Mouse (Mus musculus): Measurements from ENCODE around the gene 1700003F12Rik. TPM values are rescaled to one million over a fixed set of nuclear protein-coding genes. Genes with fewer than 3 reads are reported as not detected.
A peak's percentile ranks its signal among the peaks of the same experiment; 100 is the strongest.

The 1700003F12Rik gene
- polyA plus RNA-seq, 1 experiment from 2014 or later: 1.1 TPM

DNA sequence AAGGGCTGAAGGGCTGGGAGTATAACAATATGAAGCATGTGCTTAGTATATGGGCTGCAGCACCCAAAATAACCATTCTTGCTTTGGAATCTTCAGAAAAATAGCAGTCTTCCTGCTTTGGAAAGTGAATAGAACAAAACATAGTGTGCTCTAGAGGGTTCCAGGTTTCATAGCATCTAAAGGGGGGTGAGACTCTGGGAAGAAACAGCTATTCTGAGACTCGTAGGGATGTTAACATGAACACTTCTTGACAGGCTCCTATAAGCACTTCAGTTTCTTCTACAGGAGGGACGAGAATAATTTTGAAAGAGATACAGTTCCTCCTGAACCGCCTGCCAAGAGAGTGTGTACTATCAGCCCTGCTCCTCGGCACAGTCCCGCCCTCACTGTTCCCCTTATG is 29.5 kb upstream of the 1700003F12Rik start:
- Histone ChIP-seq H3K27ac (replicated peaks; ENCODE audit: low read depth, low read length) (no peak overlapping the region), H3K4me1 (ENCODE audit: control insufficient read depth, insufficient read depth, low read length) (no peaks in the 10 kb centered on the region), H3K9me3 (ENCODE audit: control insufficient read depth, low read length) (no peaks in the 10 kb centered on the region), H3K27me3 (ENCODE audit: control insufficient read depth, insufficient read depth, low read length) (no peaks in the 10 kb centered on the region), H3K4me3 (replicated peaks; ENCODE audit: low read depth, low read length) (no peak overlapping the region), H3K9ac (replicated peaks; ENCODE audit: low read length) (no peak overlapping the region), H3K4me2 (ENCODE audit: low read length) (no peak overlapping the region), H3K36me3 (ENCODE audit: control insufficient read depth, insufficient read depth, low read length) (peaks cover 50% of the 10 kb centered on the region)
- WGBS: 93% methylated on average over 5 of the region's 5 CpGs
- DNase-seq (no peak), ATAC-seq (ENCODE audit: low FRiP score, low TSS enrichment) (no peak)

DNA sequence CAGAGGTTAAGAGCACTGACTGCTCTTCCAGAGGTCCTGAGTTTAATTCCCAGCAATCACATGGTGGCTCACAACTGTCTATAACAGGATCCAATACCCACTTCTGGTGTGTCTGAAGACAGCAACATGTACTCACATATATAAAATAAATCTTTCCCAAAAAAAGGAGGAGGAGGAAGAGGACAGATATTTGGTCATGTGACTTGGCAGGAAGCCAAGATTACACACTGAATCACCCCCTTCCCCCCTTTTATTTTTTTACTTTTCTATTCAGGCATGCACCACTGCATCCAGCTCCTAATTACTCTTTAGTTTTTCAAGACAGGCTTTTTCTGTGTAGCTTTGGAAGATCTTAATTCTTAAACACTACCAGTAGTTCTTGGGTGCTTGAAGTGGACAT is 25.4 kb upstream of the 1700003F12Rik start:
- Histone ChIP-seq H3K9me3 (ENCODE audit: control insufficient read depth, low read length) (no peaks in the 10 kb centered on the region), H3K27ac (replicated peaks; ENCODE audit: low read depth, low read length) (no peak overlapping the region), H3K36me3 (ENCODE audit: control insufficient read depth, insufficient read depth, low read length) (peaks cover 73% of the 10 kb centered on the region), H3K9ac (replicated peaks; ENCODE audit: low read length) (no peak overlapping the region), H3K4me3 (replicated peaks; ENCODE audit: low read depth, low read length) (no peak overlapping the region), H3K4me1 (ENCODE audit: control insufficient read depth, insufficient read depth, low read length) (no peaks in the 10 kb centered on the region), H3K27me3 (ENCODE audit: control insufficient read depth, insufficient read depth, low read length) (no peaks in the 10 kb centered on the region), H3K4me2 (ENCODE audit: low read length) (no peak overlapping the region)
- no peak for ATAC-seq (ENCODE audit: low FRiP score, low TSS enrichment)
- no peak for DNase-seq

DNA sequence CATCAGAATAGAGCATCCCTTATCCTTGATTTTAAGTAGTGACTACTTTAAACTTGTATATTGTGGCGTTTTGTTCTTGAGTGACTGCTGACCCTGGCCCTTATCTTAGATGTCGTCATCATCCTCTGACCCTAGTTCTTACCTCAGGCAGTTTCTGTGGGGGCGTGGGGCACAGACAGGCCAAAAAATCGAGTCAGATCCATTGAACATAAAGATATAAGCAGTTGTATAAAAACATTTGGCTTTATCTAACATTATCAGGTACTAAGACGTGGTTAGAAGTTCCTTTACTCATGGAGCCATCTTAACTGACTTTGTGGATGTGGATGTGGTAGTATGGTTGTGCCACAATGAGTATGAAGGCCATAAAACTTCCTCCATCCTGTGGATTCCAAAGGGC is 24.6 kb upstream of the 1700003F12Rik start:
- Histone ChIP-seq H3K9me3 (ENCODE audit: control insufficient read depth, low read length) (no peaks in the 10 kb centered on the region), H3K4me2 (ENCODE audit: low read length) (no peak overlapping the region), H3K36me3 (ENCODE audit: control insufficient read depth, insufficient read depth, low read length) (peaks cover 66% of the 10 kb centered on the region), H3K4me3 (replicated peaks; ENCODE audit: low read depth, low read length) (no peak overlapping the region), H3K4me1 (ENCODE audit: control insufficient read depth, insufficient read depth, low read length) (no peaks in the 10 kb centered on the region), H3K27ac (replicated peaks; ENCODE audit: low read depth, low read length) (no peak overlapping the region), H3K27me3 (ENCODE audit: control insufficient read depth, insufficient read depth, low read length) (no peaks in the 10 kb centered on the region), H3K9ac (replicated peaks; ENCODE audit: low read length) (no peak overlapping the region)
- DNase-seq (no peak), ATAC-seq (ENCODE audit: low FRiP score, low TSS enrichment) (no peak)
- 92% methylated on average over 5 of the region's 5 CpGs for WGBS

DNA sequence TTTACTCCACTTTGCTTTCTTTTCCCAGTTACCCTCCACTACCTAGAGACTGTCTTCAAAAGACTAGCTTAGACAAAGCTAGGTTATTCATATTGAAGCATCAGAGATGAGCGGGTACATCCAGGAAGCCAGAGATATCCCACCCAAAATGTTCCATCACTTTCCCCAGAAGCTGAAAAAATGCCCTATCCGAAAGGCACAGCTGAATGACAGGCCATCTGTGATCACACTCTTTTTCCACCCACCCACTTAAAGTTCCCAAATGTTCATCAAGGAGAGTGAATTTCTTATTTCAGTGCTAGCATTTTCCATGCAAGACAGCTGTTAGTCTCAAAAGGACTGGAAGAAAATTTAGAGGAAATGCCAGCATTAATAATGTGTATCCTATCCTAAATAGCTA is 21.6 kb upstream of the 1700003F12Rik start:
- no peak overlapping the region for H3K4me2 ChIP-seq (ENCODE audit: low read length)
- H3K9me3 ChIP-seq (ENCODE audit: control insufficient read depth, low read length): no peaks in the 10 kb centered on the region
- peaks cover 66% of the 10 kb centered on the region for H3K36me3 ChIP-seq (ENCODE audit: control insufficient read depth, insufficient read depth, low read length)
- 96% methylated on average over 2 of the region's 2 CpGs for WGBS
- ATAC-seq (ENCODE audit: low FRiP score, low TSS enrichment) (no peak), DNase-seq (no peak)
- no peak overlapping the region for H3K27ac ChIP-seq (replicated peaks; ENCODE audit: low read depth, low read length)
- H3K9ac ChIP-seq (replicated peaks; ENCODE audit: low read length): no peak overlapping the region
- no peaks in the 10 kb centered on the region for H3K27me3 ChIP-seq (ENCODE audit: control insufficient read depth, insufficient read depth, low read length)
- H3K4me1 ChIP-seq (ENCODE audit: control insufficient read depth, insufficient read depth, low read length): no peaks in the 10 kb centered on the region
- no peak overlapping the region for H3K4me3 ChIP-seq (replicated peaks; ENCODE audit: low read depth, low read length)

DNA sequence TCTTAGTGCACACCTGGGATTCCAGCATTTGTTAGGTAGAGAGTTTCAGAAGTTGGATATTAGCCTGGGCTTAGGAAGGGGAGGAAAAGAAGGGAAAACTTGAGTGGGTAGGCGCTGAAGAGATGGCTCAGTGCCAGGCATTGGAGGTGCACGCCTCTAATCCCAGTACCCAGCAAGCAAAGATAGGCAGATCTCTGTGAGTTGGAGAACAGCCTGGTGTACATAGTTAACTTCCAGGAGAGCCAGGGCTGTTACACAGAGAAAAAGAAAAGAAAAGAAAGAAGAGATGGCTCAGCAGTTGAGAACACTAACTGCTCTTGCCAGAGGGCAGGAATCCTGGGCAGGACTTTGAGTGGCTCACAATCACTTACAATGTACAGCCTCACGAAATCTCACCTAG is 20.4 kb upstream of the 1700003F12Rik start:
- no peak overlapping the region for H3K4me3 ChIP-seq (replicated peaks; ENCODE audit: low read depth, low read length)
- no peak overlapping the region for H3K9ac ChIP-seq (replicated peaks; ENCODE audit: low read length)
- no peak overlapping the region for H3K27ac ChIP-seq (replicated peaks; ENCODE audit: low read depth, low read length)
- H3K4me2 ChIP-seq (ENCODE audit: low read length): no peak overlapping the region
- no peak for ATAC-seq (ENCODE audit: low FRiP score, low TSS enrichment)
- H3K9me3 ChIP-seq (ENCODE audit: control insufficient read depth, low read length): no peaks in the 10 kb centered on the region
- no peaks in the 10 kb centered on the region for H3K27me3 ChIP-seq (ENCODE audit: control insufficient read depth, insufficient read depth, low read length)
- DNase-seq: peak; percentile 25
- no peaks in the 10 kb centered on the region for H3K4me1 ChIP-seq (ENCODE audit: control insufficient read depth, insufficient read depth, low read length)
- peaks cover 72% of the 10 kb centered on the region for H3K36me3 ChIP-seq (ENCODE audit: control insufficient read depth, insufficient read depth, low read length)
- 89% methylated on average over 3 of the region's 3 CpGs for WGBS

DNA sequence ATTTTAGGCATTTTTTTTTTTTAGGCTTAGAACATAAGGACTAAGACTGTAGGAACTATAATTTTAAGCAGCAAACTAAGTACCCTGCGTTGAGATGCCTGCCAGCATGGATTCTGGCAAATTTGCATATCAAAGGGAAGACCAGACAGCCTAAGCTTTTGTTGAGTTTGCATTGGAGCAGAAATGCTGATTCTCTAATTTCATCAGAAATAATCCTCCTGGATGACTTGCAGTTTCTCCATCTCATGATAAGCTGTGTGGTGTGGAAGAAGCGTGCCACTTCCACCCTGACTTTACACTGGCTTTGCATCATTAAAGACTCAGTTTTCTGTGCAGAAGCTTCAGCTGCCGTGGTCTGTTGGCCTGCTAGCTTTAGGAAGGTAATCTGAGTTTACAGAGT is 14.0 kb upstream of the 1700003F12Rik start:
- ATAC-seq (ENCODE audit: low FRiP score, low TSS enrichment) (no peak), DNase-seq (peak; percentile 73)
- no peak overlapping the region for H3K4me2 ChIP-seq (ENCODE audit: low read length)
- 0 out of 2 replicates have a peak, but pooled peaks cover 3% of the 10 kb centered on the region for H3K4me1 ChIP-seq (ENCODE audit: control insufficient read depth, insufficient read depth, low read length)
- H3K27ac ChIP-seq (replicated peaks; ENCODE audit: low read depth, low read length): peak overlapping the region; percentile 67
- 18% methylated on average over 3 of the region's 3 CpGs for WGBS
- H3K9ac ChIP-seq (replicated peaks; ENCODE audit: low read length): no peak overlapping the region
- no peak overlapping the region for H3K4me3 ChIP-seq (replicated peaks; ENCODE audit: low read depth, low read length)
- H3K36me3 ChIP-seq (ENCODE audit: control insufficient read depth, insufficient read depth, low read length): peaks cover 67% of the 10 kb centered on the region
- no peaks in the 10 kb centered on the region for H3K9me3 ChIP-seq (ENCODE audit: control insufficient read depth, low read length)
- H3K27me3 ChIP-seq (ENCODE audit: control insufficient read depth, insufficient read depth, low read length): no peaks in the 10 kb centered on the region

DNA sequence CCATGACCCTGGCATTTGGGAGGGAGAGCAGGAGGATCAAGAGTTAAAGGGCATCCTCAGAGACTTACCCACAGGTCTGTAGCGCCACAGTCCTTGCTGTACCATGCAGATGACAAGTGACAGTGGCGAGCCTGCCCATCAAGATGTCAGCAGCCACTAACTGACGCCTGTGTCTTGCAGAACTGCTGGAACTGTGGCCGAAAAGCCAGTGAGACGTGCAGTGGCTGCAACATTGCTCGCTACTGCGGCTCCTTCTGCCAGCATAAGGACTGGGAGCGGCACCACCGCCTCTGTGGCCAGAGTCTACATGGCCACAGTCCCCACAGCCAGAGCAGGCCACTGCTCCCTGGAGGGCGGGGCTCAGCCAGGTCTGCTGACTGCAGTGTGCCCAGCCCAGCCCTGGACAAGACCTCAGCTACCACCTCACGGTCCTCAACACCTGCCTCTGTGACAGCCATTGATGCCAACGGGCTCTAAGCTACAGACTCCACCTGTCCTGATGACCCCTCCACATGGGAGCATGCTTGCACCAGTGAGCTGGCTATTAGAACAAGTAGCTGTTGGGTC is 12.1 kb upstream of the 1700003F12Rik start:
- peaks cover 7% of the 10 kb centered on the region; the same call in 1 of the 2 replicates for H3K4me1 ChIP-seq (ENCODE audit: control insufficient read depth, insufficient read depth, low read length)
- H3K9me3 ChIP-seq (ENCODE audit: control insufficient read depth, low read length): no peaks in the 10 kb centered on the region
- H3K9ac ChIP-seq (replicated peaks; ENCODE audit: low read length): no peak overlapping the region; the same call in 1 of the 2 replicates
- WGBS: 95% methylated on average over 12 of the region's 12 CpGs
- H3K27me3 ChIP-seq (ENCODE audit: control insufficient read depth, insufficient read depth, low read length): no peaks in the 10 kb centered on the region
- H3K4me2 ChIP-seq (ENCODE audit: low read length): no peak overlapping the region
- H3K4me3 ChIP-seq (replicated peaks; ENCODE audit: low read depth, low read length): no peak overlapping the region
- no peak overlapping the region for H3K27ac ChIP-seq (replicated peaks; ENCODE audit: low read depth, low read length)
- H3K36me3 ChIP-seq (ENCODE audit: control insufficient read depth, insufficient read depth, low read length): peaks cover 55% of the 10 kb centered on the region
- no peak for DNase-seq
- no peak for ATAC-seq (ENCODE audit: low FRiP score, low TSS enrichment)

DNA sequence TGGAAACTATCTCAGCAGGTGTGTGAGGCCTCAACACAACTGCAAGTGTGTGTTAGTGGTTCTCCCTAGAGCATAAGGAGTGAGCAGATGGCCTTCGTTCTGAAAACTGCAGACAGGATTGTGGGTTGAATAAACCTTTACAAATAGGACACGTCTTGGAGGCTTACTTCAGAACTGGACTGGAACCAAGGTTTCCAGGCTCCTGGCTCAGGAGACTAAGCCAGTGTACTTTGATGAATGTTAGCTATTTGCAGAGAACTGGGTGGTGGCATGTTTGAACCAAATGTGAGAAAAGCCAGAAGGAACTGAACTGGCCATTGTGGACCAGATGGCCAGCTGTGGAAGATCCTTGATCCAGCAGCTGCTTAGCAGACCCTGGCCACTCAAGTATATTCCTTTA is 8.6 kb upstream of the 1700003F12Rik start:
- Histone ChIP-seq H3K4me3 (replicated peaks; ENCODE audit: low read depth, low read length) (no peak overlapping the region), H3K27me3 (ENCODE audit: control insufficient read depth, insufficient read depth, low read length) (no peaks in the 10 kb centered on the region), H3K9ac (replicated peaks; ENCODE audit: low read length) (no peak overlapping the region; the same call in 1 of the 2 replicates), H3K4me1 (ENCODE audit: control insufficient read depth, insufficient read depth, low read length) (peaks cover 6% of the 10 kb centered on the region; the same call in 1 of the 2 replicates), H3K27ac (replicated peaks; ENCODE audit: low read depth, low read length) (peak overlapping the region; percentile 37; the same call in 1 of the 2 replicates), H3K9me3 (ENCODE audit: control insufficient read depth, low read length) (no peaks in the 10 kb centered on the region), H3K4me2 (ENCODE audit: low read length) (no peak overlapping the region), H3K36me3 (ENCODE audit: control insufficient read depth, insufficient read depth, low read length) (peaks cover 29% of the 10 kb centered on the region)
- WGBS: 51% methylated on average over 2 of the region's 2 CpGs
- ATAC-seq (ENCODE audit: low FRiP score, low TSS enrichment): no peak
- DNase-seq: no peak

DNA sequence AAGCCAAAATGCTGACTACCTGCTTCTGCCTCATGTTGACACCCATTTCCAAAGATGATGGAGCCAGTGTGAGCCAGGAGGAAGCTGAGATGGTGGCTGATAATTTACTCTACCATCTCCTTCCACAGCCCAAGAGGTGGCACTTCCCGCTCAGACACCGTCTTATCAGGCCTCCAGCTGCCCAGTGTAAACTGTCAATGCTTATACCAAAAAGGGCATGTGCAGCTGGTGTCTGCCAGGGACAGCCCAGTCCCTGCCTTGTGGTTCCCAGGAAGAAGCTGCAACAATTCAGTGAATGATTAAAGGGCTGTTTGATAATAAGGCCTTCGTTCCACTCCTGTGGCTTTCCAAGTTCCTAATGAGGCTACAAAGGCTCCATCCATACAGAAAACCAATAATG is 8.2 kb upstream of the 1700003F12Rik start:
- no peak for DNase-seq
- ATAC-seq (ENCODE audit: low FRiP score, low TSS enrichment): no peak
- no peak overlapping the region; the same call in 1 of the 2 replicates for H3K9ac ChIP-seq (replicated peaks; ENCODE audit: low read length)
- no peak overlapping the region for H3K4me2 ChIP-seq (ENCODE audit: low read length)
- H3K4me1 ChIP-seq (ENCODE audit: control insufficient read depth, insufficient read depth, low read length): peaks cover 4% of the 10 kb centered on the region; the same call in 1 of the 2 replicates
- WGBS: 58% methylated on average over 3 of the region's 3 CpGs
- peaks cover 27% of the 10 kb centered on the region for H3K36me3 ChIP-seq (ENCODE audit: control insufficient read depth, insufficient read depth, low read length)
- no peak overlapping the region for H3K4me3 ChIP-seq (replicated peaks; ENCODE audit: low read depth, low read length)
- peak overlapping the region; percentile 37; the same call in 1 of the 2 replicates for H3K27ac ChIP-seq (replicated peaks; ENCODE audit: low read depth, low read length)
- H3K9me3 ChIP-seq (ENCODE audit: control insufficient read depth, low read length): no peaks in the 10 kb centered on the region
- no peaks in the 10 kb centered on the region for H3K27me3 ChIP-seq (ENCODE audit: control insufficient read depth, insufficient read depth, low read length)

Measured in midbrain, embryonic 14.5 days (tissue).